Mouse (Mus musculus) lung, embryonic 14.5 days (tissue): ENCODE results near the gene Abhd11. TPM values are rescaled to one million over a fixed set of nuclear protein-coding genes. Genes with fewer than 3 reads are reported as not detected.
"Not testable (repeated sequence)": the region's sequence is repeated elsewhere in the genome, so short reads cannot be mapped to it uniquely, and the experiment has no call there.

Experiments used
- ATAC-seq: fragments of 200-750 bp; cut with Nextera tagmentation; 2 replicates; pipeline ENCODE4 v1.8.0; 2017; ENCODE audit warnings: mild to moderate bottlenecking, moderate TSS enrichment, moderate library complexity; ENCODE audit not compliant: insufficient read depth
- DNase-seq: peaks from one replicate; pipeline ENCODE4 v3.0.0-alpha.2; 2015
- H3K27ac ChIP-seq: fragments of 300-500 bp; sonication (generic); 2 replicates; pipeline ENCODE4 v1.5.1; 2014; ENCODE audit warnings: low read depth, mild to moderate bottlenecking, moderate library complexity
- H3K27me3 ChIP-seq: fragments of 300-500 bp; sonication (generic); 2 replicates; pipeline ENCODE4 v1.6.1; 2014; ENCODE audit warnings: low read length, control low read depth; ENCODE audit not compliant: insufficient read depth
- H3K36me3 ChIP-seq: fragments of 300-500 bp; sonication (generic); 2 replicates; pipeline ENCODE4 v1.6.1; 2014; ENCODE audit warnings: control low read depth; ENCODE audit not compliant: insufficient read depth
- H3K4me1 ChIP-seq: fragments of 300-500 bp; sonication (generic); 2 replicates; pipeline ENCODE4 v1.6.1; 2014; ENCODE audit warnings: antibody characterized with exemption, control low read depth; ENCODE audit not compliant: insufficient read depth
- H3K4me2 ChIP-seq: fragments of 300-500 bp; sonication (generic); 2 replicates; pipeline ENCODE4 v1.6.1; 2014; ENCODE audit warnings: mild to moderate bottlenecking
- H3K4me3 ChIP-seq: fragments of 300-500 bp; sonication (generic); 2 replicates; pipeline ENCODE4 v1.5.1; 2014; ENCODE audit warnings: low read depth, low read length
- H3K9ac ChIP-seq: fragments of 300-500 bp; sonication (generic); 2 replicates; pipeline ENCODE4 v1.6.1; 2014
- H3K9me3 ChIP-seq: fragments of 300-500 bp; sonication (generic); 2 replicates; pipeline ENCODE4 v1.6.1; 2016; ENCODE audit warnings: low read depth, low read length, control low read depth
- CTCF ChIP-seq: IDR thresholded peaks from 2 replicates; pipeline ENCODE4 v1.5.1; 2016; ENCODE audit warnings: antibody characterized with exemption, low read depth
- WGBS: fragments of 180-500 bp; shearing (Covaris S2); extraction: QIAGEN DNeasy Blood & Tissue Kit; methylation state at CpG from one replicate; pipeline ENCODE4 v1.1.7; 2014; 5-methylcytosine and 5-hydroxymethylcytosine counted together
- polyA plus RNA-seq: library from polyadenylated mRNA; unstranded; fragments of >200 nt; fragmentation: Nextera tagmentation; extraction: Ambion mirVana; gene quantifications from 2 replicates; pipeline ENCODE4 v1.2.1, GENCODE M21; 2014

Gene Abhd11
- polyA plus RNA-seq, 1 experiment from 2014 or later = 71.0 TPM

DNA sequence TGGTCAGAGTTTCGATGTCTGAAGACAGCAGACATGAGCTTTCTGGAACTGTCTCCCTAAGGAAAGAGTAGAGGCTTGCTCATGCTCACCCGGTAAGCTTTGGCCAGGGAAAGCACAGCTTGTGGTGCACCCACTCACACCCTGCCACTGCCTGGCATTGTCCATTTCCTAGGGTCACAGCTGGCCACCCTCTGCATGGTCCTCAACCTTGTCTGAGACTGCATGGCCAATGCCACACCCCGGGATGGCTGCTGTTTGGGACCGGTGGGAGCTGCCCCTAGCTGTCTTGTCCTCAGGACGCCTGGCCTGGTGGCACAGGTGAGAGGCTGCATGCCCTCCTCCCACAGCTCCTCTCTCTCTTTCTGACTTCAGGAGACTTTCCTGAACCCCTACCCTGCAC, 39.6 kb downstream of the Abhd11 start:
- 85% methylated on average over 5 of the region's 5 CpGs for WGBS
- no peak overlapping the region for H3K4me2 ChIP-seq
- H3K36me3 ChIP-seq = peaks cover 67% of the 10 kb centered on the region
- no peak overlapping the region for H3K27ac ChIP-seq
- TF ChIP-seq CTCF = no peak
- ATAC-seq (no peak), DNase-seq (no peak)
- no peak overlapping the region for H3K9ac ChIP-seq
- H3K9me3 ChIP-seq = no peaks in the 10 kb centered on the region
- H3K4me3 ChIP-seq = no peak overlapping the region
- no peaks in the 10 kb centered on the region for H3K27me3 ChIP-seq
- no peaks in the 10 kb centered on the region for H3K4me1 ChIP-seq

DNA sequence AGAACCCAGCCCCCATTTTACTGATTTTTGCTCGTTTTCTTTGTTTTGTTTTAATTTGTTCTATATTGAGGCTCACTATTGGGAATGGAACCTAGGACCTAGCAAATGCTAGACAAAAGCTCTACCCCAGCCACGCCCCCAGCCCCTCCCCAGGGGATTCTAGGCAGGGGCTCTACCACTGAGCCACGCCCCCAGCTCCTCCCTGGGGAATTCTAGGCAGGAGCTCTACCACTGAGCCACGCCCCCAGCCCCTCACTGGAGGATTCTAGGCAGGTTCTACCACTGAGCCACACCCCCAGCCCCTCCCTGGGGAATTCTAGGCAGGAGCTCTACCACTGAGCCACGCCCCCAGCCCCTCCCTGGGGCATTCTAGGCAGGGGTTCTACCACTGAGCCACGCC, 40.3 kb downstream of the Abhd11 start:
- H3K9me3 ChIP-seq, H3K27ac ChIP-seq, H3K4me1 ChIP-seq, H3K9ac ChIP-seq, DNase-seq, H3K27me3 ChIP-seq, ATAC-seq, H3K4me3 ChIP-seq, H3K4me2 ChIP-seq: not testable (repeated sequence)
- peaks cover 72% of the 10 kb centered on the region for H3K36me3 ChIP-seq
- WGBS = 91% methylated on average over 6 of the region's 6 CpGs

DNA sequence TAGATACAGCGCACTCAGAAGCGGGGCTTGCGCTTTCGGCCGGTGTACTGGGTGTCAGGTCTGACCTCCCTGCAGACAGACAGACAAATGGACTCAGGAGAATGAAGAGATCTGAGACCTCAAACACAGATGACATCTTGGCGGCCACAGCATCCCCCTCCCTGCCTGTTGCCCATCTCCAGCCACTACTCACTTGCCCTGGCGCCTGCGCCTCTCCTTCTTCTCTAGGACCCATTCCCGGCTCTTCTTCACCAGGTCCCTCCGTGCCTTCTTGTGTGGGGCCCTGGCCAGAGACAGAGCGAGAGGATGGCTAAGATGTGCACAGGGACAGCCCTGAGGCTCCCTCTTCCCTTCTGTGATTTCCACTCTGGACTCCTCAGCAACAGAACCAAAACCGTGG, 44.4 kb downstream of the Abhd11 start:
- H3K27ac ChIP-seq = no peak overlapping the region
- no peaks in the 10 kb centered on the region for H3K9me3 ChIP-seq
- no peak for ATAC-seq
- no peak overlapping the region for H3K4me2 ChIP-seq
- no peak overlapping the region for H3K4me3 ChIP-seq
- H3K27me3 ChIP-seq = no peaks in the 10 kb centered on the region
- DNase-seq = no peak
- no peaks in the 10 kb centered on the region for H3K4me1 ChIP-seq
- H3K9ac ChIP-seq = no peak overlapping the region
- WGBS = 78% methylated on average over 12 of the region's 12 CpGs
- peaks cover 84% of the 10 kb centered on the region for H3K36me3 ChIP-seq
- TF ChIP-seq CTCF = no peak

Other genes with a start within 250 kb of the Abhd11 start
- not detected in 2 replicates for gene Tmem270, start 102.4 kb upstream of the Abhd11 start, polyA plus RNA-seq
- 0.39 TPM in 1 of 2 replicates, not detected in the other for gene Cldn13, start 93.6 kb upstream of the Abhd11 start, polyA plus RNA-seq
- 23.0 and 23.9 TPM in 2 replicates for gene Mettl27, start 76.8 kb upstream of the Abhd11 start, polyA plus RNA-seq
- gene Cldn4, start 62.2 kb upstream of the Abhd11 start, polyA plus RNA-seq = 41.9 and 42.4 TPM in 2 replicates
- gene Cldn3, start 22.9 kb upstream of the Abhd11 start, polyA plus RNA-seq = 137 and 139 TPM in 2 replicates
- gene Stx1a, start 14.3 kb downstream of the Abhd11 start, polyA plus RNA-seq = 13.2 and 14.5 TPM in 2 replicates
- 31.9 and 33.2 TPM in 2 replicates for gene Dnajc30, start 55.0 kb downstream of the Abhd11 start, polyA plus RNA-seq
- 102 and 116 TPM in 2 replicates for gene Bud23, start 55.8 kb downstream of the Abhd11 start, polyA plus RNA-seq
- 5.6 and 7.1 TPM in 2 replicates for gene Vps37d, start 69.1 kb downstream of the Abhd11 start, polyA plus RNA-seq
- gene Mlxipl, start 80.7 kb downstream of the Abhd11 start, polyA plus RNA-seq = 2.1 and 2.5 TPM in 2 replicates
- gene Tbl2, start 140.5 kb downstream of the Abhd11 start, polyA plus RNA-seq = 22.5 and 25.8 TPM in 2 replicates
- gene Bcl7b, start 159.1 kb downstream of the Abhd11 start, polyA plus RNA-seq = 50.2 and 52.0 TPM in 2 replicates
- 68.9 and 70.9 TPM in 2 replicates for gene Baz1b, start 178.1 kb downstream of the Abhd11 start, polyA plus RNA-seq
- 0.43 and 0.65 TPM in 2 replicates for gene Fzd9, start 242.1 kb downstream of the Abhd11 start, polyA plus RNA-seq